Mouse (Mus musculus) urinary bladder, adult 18-20 months (tissue): ENCODE results near the gene Ctsk.

ENCODE experiments used
- DNase-seq, 2 experiments: peaks; one replicate each; pipeline ENCODE4 v3.0.0; 2022; ENCODE audit warnings: low spot score in 2 of 2, mixed read lengths in 2 of 2

Ctsk gene

DNA sequence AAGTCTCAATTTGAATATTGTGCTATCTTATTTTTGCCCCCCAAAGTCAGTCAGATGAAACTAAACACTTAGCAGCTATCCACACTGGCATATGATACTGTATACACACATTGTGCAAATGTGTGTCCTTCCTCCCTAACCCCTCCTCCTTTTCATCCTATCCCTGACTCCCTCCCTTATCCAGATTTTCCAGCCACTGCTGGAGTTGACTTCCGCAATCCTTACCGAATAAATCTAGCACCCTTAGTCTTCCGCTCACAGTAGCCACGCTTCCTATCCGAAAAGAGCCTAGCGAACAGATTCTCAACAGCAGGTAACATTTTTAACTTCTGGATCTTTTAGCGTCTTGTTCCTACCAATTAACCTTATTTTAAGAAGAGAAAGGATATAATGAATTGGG is at the start of gene Ctsk:
TSS of gene Ctsk (plus strand) at position 233 of the 400 bp plus-strand sequence.
- DNase-seq: no peak

DNA sequence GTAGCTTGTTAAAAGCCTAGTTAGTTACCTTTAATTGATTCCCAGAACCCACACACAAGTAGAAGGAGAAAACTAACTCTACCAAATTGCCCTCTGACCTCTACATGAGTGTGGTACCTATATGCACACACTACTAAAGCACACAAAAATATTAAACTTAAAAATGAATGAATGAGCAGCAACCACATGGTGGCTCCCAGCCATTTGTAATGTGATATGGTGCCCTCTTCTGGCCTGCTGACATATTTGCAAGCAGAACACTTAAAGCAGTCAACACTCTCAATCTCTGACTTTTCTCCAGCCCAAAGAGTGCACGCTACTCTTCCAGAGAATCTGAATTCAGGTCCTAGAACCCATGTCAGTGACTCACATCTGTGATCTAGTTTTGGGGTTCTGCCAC is 48.6 kb upstream of the Ctsk start:
- peak in 1 of 2 experiments; percentile 8 for DNase-seq

DNA sequence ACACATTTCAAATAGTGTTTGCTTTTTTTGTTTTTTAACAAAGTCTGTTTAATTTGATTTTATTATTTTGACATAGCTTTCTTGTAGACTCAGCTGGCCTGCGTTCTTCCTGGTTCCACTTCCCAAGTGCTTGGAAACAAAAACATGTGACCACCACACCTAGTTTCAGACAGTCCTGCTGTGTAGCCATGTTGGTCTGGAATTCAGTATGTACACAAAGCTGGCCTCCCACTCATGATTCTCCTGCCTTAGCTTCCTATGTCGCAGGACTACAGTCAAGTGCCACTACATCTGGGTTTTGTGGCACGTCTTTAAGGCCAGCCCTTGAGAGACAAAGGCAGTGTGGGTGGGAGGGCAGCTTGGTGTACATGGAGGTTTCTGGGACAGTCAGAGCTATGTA is 48.1 kb upstream of the Ctsk start:
- no peak for DNase-seq

DNA sequence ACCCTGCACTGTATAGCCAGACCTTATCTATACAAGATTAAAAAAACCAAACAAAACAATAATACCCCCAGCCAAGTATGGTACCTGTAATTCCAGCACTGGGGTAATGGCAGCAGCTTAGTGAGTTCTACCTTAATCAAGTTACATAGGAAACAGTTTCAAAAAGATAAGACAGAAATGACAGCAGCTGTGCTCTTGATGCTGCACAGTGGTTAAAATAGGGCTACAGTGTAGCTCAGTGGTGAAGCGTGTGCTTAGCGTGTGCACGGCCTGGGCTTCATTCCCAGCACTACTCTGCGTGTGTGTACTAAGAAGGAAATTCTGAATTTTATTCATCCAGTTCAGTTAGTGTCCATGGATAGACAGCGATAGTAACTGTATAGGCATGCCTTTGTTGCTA is 42.7 kb upstream of the Ctsk start:
- no peak for DNase-seq

DNA sequence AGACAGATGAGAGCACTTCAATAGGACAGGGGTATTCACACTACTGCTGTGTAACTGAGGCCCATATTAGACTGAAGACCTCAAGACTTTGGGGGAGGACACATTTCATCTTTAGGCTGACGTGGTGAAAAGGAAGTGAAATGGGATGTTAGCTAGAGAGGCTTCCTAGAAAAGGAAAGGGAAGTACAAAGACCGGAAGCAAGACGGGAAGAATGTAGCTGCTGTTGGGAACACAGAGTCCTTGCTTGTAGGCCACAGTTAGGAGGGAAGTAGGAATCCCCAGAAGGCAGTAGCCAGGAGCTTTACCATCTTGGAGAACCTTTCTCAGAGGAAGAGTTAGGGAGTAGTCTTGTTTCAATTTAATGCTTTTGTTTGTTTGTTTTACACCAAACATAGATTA is 41.3 kb upstream of the Ctsk start:
- no peak for DNase-seq

DNA sequence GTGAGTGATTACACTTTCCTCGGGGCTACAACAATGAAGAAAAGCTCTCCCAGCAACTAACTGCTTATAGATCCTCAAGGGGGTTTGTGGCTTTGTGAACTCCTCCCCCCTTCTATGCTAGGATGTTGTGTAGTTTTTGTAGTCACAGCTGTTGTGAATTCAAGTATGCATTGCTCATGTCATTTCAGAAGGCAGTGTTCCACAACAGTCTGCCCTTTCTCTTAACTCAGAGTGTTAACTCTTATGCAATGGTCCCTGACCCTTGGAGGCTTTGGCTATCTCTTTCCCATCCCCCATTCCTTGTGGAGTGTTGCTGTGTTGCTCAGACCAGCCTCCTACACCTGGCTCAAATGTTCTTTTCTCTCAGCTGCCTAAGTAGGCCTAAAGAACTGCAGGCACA is 39.7 kb upstream of the Ctsk start:
- no peak for DNase-seq

DNA sequence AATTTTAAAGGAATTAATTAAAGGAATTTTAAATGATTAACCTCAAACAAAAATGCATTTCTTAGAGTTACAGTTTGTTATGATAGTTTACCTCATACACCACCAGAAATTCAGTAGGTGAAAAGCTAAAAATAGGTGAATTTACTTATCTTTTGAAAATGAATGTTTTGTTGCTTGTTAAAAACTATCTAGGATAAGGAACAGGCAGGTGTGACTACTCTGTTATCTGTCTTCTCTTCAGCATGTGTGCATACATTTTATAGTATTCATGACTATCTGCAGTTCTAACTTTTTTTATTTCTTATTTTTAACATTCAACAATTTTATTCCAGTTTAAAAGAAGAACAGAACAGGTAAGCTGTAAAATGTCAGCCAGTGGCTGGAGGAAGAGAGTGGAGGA is 35.2 kb upstream of the Ctsk start:
- no peak for DNase-seq

DNA sequence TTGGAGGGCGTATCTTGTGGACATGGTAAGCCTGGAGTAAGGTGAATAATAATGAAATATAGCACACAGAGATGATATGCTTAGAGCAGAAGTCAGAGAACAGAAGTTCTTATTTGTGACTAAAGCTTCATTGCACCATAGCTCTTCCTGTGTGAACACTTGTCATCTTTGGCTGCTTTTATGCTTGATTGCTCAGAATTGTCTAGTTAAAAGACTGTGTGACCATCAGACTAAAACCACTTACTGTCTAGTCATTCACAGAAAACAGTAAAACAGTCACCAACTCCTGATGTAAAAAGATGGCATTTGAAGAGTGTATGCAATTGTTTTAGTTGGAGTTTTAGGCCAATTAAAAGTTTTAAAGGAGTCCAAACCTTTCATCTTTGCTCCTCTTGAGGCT is 20.1 kb upstream of the Ctsk start:
- DNase-seq: no peak

DNA sequence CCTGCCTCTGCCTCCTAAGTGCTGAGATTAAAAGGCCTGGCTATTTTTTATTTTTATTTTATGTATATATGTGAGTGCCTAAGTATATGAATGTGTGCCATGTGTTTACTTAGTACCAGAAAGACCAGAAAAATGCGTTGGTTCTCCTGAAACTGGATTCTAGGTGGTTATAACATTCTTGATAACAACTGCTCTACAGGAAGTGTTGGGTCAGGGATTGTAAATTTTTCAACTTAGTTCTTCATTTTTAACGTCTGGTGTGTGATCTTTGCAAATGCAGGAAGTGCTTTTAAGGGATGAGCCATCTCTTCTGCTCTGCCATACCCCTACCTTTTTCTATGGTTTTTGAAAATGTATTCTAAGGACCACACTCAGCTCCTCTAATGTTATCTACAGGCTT is 12.6 kb upstream of the Ctsk start:
- DNase-seq: no peak

DNA sequence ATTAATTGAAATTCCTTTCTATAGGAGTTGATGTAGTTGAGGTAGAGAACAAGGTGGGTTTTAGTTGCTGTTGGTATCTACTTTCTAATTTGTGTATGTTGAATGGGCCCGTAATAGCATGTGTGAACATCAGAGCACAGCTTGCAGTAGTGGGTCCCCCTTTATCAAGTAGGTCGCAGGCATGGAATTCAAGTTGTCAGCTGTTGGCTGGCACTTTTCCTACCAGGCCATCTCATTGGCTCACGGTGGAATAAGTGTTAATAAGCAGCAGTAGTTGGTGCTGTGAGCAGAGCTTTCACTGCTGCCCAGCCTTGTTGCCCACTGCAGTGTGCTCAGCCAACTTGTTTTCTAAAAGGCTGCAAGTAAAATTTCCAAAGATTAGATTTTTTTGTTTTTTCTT is 10.4 kb upstream of the Ctsk start:
- DNase-seq: no peak

DNA sequence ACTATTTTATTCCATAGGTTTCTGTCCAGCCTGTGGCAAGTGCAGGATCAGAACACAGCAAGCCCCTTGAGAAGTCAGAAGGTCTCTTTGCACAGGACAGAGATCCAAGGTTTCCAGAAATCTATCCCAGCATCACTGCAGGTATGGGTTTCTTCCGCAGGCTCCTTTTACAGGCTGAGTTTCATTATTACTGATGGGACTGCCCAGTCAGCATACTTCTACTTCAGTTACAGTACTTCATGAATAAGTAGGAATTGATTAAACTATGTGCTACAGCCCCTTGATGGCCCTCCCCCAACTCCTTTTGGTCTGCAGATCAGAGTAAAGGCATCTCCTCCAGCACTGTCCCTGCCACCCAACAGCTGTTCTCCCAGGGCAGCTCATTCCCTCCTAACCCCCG is 8.8 kb upstream of the Ctsk start:
- DNase-seq: no peak

DNA sequence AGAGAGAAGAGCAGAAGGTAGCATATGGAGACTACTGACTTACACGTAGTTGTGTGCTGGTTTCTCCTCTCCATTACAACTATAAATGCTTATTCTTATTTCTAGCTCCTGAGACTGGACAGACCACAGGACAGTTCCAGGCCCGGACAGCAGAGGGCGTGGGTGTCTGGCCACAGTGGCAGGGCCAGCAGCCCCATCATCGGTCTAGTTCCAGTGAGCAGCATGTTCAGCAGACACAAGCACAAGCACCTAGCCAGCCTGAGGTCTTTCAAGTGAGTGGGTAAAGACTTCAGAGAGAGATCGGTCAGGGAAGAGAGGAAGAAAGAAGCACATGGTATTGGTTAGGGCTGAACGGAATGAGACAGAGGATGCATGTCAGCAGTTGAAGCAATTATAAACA is 4.7 kb upstream of the Ctsk start:
- DNase-seq: peak in 1 of 2 experiments; percentile 33

DNA sequence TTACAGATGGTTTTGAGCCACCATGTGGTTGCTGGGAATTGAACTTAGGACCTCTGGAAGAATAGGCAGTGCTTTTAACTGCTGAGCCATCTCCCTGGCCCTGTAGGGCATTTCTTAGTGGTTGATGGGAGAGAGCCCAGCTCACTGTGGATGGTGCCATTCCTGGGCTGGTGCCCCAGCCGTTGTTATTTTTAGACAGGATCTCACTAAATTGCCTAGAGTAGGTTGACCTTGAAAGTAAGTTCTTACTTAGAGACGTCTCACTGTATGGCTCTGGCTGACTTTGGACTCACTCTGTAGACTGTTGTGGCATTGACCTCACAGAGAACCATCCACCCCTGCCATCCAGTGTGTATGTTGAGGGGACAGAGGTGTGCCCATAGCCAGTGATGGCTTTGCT is 827 bp upstream of the Ctsk start:
- no peak for DNase-seq

DNA sequence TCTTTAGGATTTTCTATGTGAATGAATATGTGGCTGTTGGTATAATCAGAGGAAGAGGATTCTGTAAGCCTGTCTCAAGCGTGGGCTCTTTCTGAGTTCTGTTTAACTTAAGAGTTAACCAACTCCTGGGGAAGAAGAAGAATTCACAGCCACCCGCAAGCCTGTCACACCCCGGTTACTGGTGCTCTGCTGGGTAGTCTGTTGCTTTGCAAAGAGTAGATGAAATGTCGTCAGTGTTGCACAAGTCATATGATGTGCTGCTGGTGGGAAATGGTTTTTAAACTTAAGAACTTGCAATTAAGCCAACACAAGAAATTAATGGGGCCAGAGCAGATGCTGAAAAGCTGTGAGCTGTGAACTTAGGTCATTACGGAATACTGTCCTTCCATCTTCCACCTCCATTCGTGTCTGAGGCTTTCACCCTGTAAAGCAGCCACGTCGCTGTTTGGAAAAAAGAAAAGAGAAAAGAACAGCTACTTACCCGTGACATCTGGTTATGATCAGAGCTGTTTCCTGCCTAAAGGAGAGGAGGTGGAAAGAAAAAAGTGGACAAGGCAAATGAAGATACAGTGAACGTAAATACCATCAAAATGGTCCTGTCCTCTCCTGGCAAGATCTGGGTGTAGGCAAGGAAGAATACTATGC is 562 bp downstream of the Ctsk start:
- DNase-seq: no peak

DNA sequence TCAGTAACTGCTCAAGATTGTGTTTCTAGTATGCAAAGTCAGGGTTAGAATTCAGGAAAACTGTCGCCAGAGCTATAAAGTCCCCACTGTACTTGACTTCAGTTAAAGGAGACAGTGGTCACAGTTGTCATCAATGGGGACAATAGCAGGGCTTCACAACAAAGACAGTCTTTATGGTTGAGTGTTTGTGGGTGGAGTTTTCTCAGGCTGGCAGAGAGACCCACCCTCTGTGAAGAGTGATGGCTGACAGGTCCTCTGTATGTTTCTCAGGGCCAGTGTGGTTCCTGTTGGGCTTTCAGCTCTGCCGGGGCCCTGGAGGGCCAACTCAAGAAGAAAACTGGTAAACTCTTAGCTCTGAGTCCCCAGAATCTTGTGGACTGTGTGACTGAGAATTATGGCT is 3.3 kb downstream of the Ctsk start:
- no peak for DNase-seq

DNA sequence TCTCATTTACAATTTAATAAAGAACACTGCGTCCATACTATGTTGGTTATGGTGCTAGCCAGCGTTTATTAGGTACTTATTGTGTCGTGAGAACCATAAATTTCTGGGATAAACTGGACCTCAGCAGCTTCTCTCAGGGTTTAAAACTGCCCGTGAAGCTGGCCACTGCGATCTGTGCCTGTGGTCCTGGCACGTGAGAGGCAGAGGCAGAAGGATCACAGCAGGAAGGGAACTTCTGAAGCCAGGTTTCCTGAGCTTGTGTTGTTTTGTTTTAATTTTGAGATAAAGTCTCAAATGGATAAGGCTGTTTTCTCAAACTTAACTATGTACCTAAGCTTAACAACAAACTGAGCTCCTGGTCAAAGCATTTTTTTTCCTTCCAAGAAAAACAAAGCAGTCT is 10.3 kb downstream of the Ctsk start:
- DNase-seq: no peak

DNA sequence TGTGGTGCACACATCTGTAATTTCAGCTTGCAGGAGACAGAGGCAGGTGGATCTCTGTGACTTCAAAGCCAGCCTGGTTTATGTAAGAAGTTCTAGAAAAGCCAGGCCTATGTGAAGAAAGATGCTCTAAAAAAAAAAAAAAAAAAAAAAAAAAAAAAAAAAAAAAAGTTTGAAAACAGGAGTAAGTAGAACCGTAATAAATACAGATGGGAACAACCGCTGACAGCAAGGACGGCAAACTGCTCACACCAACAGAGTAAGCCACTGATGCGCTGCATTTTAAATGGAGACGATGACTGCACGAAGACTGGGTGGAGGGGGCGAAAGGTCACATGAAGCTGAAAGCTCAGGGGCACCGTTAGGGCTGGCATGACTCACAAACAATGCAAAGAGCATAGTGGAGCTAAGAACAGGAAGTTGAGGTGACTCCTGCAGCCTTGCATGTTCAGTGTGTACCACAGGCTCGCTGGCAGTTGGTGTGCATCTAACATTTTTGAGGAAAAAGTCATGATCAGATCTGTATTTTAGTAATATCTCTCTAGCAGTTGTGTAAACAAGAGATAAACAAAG is 12.6 kb downstream of the Ctsk start:
- DNase-seq: no peak

DNA sequence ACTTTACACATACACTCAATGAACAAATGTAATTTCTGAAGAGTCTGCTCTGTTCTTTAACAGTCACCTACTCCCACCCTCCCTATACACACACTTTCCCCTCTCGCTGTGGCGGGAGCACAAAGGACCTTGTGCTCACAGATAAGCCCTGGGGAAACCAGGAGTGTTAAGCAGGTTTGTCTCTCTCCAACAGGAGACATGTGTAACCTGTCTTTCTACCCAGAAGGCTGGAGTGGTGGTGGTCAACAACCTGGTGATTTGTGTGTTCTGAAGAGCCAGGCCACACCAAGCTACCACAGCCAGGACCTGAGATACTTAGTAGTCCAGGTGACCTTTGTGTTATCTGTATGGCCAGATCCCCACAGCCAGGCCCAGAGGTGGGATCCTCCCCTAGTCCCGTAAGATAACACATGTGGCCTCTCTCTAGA is 17.6 kb downstream of the Ctsk start:
- no peak for DNase-seq

DNA sequence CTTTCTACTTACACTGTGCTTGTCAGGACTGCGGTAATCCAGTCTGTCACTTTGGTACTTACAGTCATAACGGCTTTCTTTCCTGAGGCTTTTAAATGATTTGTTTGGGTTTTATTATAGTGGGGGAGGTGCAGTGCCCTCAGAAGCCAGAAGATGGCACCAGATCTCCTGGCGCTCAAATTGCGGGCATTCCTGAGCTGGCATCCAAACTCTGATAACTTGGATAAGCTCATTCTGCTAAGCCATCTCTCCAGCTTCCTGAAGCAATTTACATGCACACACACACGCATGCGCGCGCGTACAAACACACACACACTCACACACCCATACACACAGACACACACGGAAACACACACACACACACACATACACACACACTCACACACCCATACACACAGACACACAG is 18.4 kb downstream of the Ctsk start:
- DNase-seq: peak; percentile 25

DNA sequence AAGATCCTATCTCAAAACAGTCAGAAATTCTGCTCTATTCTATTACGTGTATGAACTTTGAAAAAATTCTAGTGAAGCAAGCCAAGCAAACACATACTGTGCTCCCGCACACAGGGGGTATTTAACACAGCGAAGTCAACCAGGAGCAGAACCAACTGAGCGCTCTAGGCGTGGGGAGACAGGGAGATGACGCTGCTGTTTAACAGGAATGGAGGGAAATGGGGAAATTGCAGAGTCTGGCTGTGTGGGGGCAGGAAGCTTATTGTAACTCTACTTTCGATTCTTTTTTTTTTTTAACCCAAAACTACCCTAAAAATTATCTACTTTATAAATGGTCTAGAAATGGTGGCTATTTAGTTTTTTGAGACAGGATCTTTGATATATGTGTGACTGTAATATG is 19.8 kb downstream of the Ctsk start:
- no peak for DNase-seq

DNA sequence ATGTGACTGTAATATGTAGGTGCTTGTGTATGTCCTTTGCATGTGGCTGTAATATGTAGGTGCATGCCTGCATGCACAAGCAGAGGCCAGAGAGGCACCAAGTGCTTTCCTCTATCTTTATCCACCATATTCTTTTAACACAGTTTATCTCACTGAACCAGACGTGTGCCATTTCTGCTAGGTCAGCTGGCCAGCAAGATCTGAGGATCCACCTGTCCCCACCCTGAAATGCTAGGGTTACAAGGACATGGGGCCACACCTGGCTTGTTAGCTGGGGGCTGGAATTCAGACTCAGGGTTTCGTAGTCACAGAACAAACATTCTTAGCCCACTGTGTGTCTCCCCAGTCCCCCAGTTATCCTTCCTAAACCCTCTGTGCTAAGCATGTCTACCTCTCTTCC is 20.3 kb downstream of the Ctsk start:
- DNase-seq: no peak

DNA sequence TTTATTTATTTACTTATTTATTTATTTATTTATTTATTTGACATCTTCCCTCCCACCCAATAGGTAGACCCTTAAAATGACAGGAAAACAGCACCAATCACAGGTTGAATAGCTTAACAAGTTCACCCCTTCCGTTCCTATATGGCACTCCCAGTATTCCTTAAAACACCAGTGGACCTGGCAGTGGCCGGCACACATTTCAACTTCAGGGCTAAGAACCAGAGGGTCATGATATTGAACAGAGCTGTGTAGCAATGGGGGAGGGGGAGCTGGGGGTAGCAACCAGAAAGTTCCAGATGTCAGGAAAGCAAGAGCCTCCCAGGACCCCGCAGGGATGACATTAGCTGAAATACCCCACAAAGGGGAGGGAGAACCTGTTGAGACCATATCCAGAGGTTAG is 21.0 kb downstream of the Ctsk start:
- DNase-seq: no peak

DNA sequence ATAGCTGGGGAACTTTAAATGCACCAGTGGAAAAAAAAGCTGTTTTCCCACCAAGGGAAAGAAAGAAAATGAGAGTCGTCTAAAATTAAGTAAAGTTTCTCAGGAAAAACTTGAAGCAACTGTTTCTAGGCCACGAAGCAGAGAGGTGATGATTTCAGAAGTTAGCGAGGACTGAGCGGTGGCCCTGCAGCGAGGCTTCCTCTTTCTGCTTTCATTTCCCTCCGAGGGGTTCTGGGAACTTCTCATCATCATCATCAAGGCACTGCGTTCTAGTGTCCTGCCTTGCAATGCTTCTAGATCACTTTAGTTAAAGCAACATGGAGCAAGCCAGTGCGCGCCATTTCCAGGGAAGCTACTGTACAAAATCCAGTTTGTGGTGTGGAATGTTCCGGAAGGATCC is 22.1 kb downstream of the Ctsk start:
- no peak for DNase-seq

DNA sequence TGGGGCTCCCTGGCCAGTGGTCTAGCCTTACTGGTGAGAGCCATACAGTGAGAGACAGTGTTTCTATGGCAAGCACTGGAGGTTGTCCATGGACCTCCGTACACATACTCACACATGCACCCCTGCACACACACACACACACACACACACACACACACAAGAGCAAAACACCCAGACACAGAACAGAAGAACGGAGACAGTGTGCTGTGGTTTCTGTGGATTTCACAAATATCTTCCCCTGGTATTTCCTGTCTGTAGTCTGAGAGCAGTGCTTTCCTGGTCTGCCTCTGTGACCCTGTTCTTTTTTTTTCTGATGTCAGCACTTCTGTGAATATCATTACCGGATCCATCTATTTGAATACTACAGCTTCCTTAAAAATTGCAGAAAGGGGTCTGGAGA is 24.6 kb downstream of the Ctsk start:
- DNase-seq: no peak
